Mouse (Mus musculus): ENCODE results near the gene Olfr1155. TPM values are rescaled to one million over a fixed set of nuclear protein-coding genes. Genes with fewer than 3 reads are reported as not detected.

Olfr1155 gene
- total RNA-seq (2021): not detected

GRCm38 (mm10) chr2:87945037-87945436 lies at the start of gene Olfr1155:
TSS of gene Olfr1155 (minus strand) at chr2:87945137.
- intact Hi-C loops (cut with DNase I): no loop called here
- no peak for DNase-seq (ENCODE audit: low spot score in 2 of 2)

- DNase-seq (ENCODE audit: low spot score in 2 of 2): no peak
- intact Hi-C loops (cut with DNase I): no loop called here
Measured at GRCm38 (mm10) chr2:87989813-87990212, 44.9 kb upstream of the Olfr1155 start, which contains the start of gene Olfr1158. TSS of gene Olfr1158 (plus strand) at chr2:87990113.

GRCm38 (mm10) chr2:87974563-87974962 lies 29.6 kb upstream of the Olfr1155 start, which contains the start of gene Olfr74:
TSS of gene Olfr74 (minus strand) at chr2:87974663.
- no peak for DNase-seq (ENCODE audit: low spot score in 2 of 2)
- intact Hi-C loops (cut with DNase I): no loop called here

- DNase-seq (ENCODE audit: low spot score in 2 of 2): no peak
- intact Hi-C loops (cut with DNase I): no loop called here
Measured at GRCm38 (mm10) chr2:87968199-87968598, 23.3 kb upstream of the Olfr1155 start, which contains the start of gene Olfr1157. TSS of gene Olfr1157 (minus strand) at chr2:87968299.

- DNase-seq (ENCODE audit: low spot score in 2 of 2): no peak
- intact Hi-C loops (cut with DNase I): no loop called here
Measured at GRCm38 (mm10) chr2:87953000-87953399, 8.1 kb upstream of the Olfr1155 start, which contains the start of gene Olfr1156. TSS of gene Olfr1156 (minus strand) at chr2:87953100.

GRCm38 (mm10) chr2:87905066-87905465 lies 39.9 kb downstream of the Olfr1155 start, which contains the start of gene Olfr1154:
TSS of gene Olfr1154 (minus strand) at chr2:87905166.
- no peak for DNase-seq (ENCODE audit: low spot score in 2 of 2)
- intact Hi-C loops (cut with DNase I): no loop called here

GRCm38 (mm10) chr2:87894662-87895061 lies 50.3 kb downstream of the Olfr1155 start, which contains the start of gene Olfr1153:
TSS of gene Olfr1153 (plus strand) at chr2:87894962.
- no peak for DNase-seq (ENCODE audit: low spot score in 2 of 2)
- intact Hi-C loops (cut with DNase I): no loop called here

Other genes starting within 250 kb of the Olfr1155 start
- gene Olfr1137, start 232.0 kb downstream of the Olfr1155 start, total RNA-seq (2021): not detected
- gene Olfr1138, start 205.2 kb downstream of the Olfr1155 start, total RNA-seq (2021): not detected
- gene Olfr1140, start 201.4 kb downstream of the Olfr1155 start, total RNA-seq (2021): not detected
- not detected for gene Olfr1141, start 191.1 kb downstream of the Olfr1155 start, total RNA-seq (2021)
- gene Olfr152, start 165.7 kb downstream of the Olfr1155 start, total RNA-seq (2021): not detected
- gene Olfr1143, start 144.5 kb downstream of the Olfr1155 start, total RNA-seq (2021): not detected
- gene Olfr1145, start 135.3 kb downstream of the Olfr1155 start, total RNA-seq (2021): not detected
- not detected for gene Olfr1148, start 114.6 kb downstream of the Olfr1155 start, total RNA-seq (2021)
- not detected for gene Olfr1150-ps1, start 101.1 kb downstream of the Olfr1155 start, total RNA-seq (2021)
- not detected for gene Olfr1151, start 89.3 kb downstream of the Olfr1155 start, total RNA-seq (2021)
- not detected for gene Olfr1152, start 78.6 kb downstream of the Olfr1155 start, total RNA-seq (2021)
- not detected for gene Olfr1153, start 50.2 kb downstream of the Olfr1155 start, total RNA-seq (2021)
- gene Olfr1154, start 40.0 kb downstream of the Olfr1155 start, total RNA-seq (2021): not detected
- gene Olfr1156, start 8.0 kb upstream of the Olfr1155 start, total RNA-seq (2021): not detected
- gene Olfr1157, start 23.2 kb upstream of the Olfr1155 start, total RNA-seq (2021): not detected
- not detected for gene Olfr74, start 29.5 kb upstream of the Olfr1155 start, total RNA-seq (2021)
- gene Olfr1158, start 45.0 kb upstream of the Olfr1155 start, total RNA-seq (2021): not detected
- gene Olfr1160, start 63.1 kb upstream of the Olfr1155 start, total RNA-seq (2021): not detected
- gene Olfr1161, start 77.6 kb upstream of the Olfr1155 start, total RNA-seq (2021): not detected
- not detected for gene Olfr73, start 92.6 kb upstream of the Olfr1155 start, total RNA-seq (2021)
- not detected for gene Olfr1162, start 106.0 kb upstream of the Olfr1155 start, total RNA-seq (2021)
- not detected for gene Olfr1163, start 126.7 kb upstream of the Olfr1155 start, total RNA-seq (2021)
- gene Olfr1164, start 148.8 kb upstream of the Olfr1155 start, total RNA-seq (2021): not detected
- not detected for gene Olfr1166, start 183.1 kb upstream of the Olfr1155 start, total RNA-seq (2021)
- not detected for gene Olfr1167, start 210.1 kb upstream of the Olfr1155 start, total RNA-seq (2021)
- not detected for gene Olfr1168, start 236.7 kb upstream of the Olfr1155 start, total RNA-seq (2021)

All from left cerebral cortex, postnatal 36 days (tissue).